Mouse (Mus musculus): ENCODE results near the gene Btnl10. TPM values are rescaled to one million over a fixed set of nuclear protein-coding genes. Genes with fewer than 3 reads are reported as not detected.

Gene Btnl10
- polyA plus RNA-seq, 1 experiment from 2014 or later = 0.11 TPM

GRCm38 (mm10) chr11:58959186-58959825 lies 41.6 kb downstream of the Btnl10 start:
- peak overlapping the region; percentile 62 for H3K4me3 ChIP-seq
- peaks cover 6% of the 10 kb centered on the region for H3K9me3 ChIP-seq (replicated peaks)
- H3K27me3 ChIP-seq (replicated peaks) = peaks cover 29% of the 10 kb centered on the region
- no peak overlapping the region for H3K27ac ChIP-seq (ENCODE audit: poor library complexity, severe bottlenecking)
- 0 out of 2 replicates have a peak overlapping the region, but pooled peaks have one; percentile 70 for H3K9ac ChIP-seq
- peak overlapping the region; percentile 85 for H3K4me2 ChIP-seq
- ATAC-seq (ENCODE audit: insufficient number of reproducible peaks, low FRiP score) = no peak
- peaks cover 36% of the 10 kb centered on the region for H3K4me1 ChIP-seq (replicated peaks)
- H3K36me3 ChIP-seq = peaks cover 20% of the 10 kb centered on the region
- 38% methylated on average over 15 of the region's 15 CpGs for WGBS

- Histone ChIP-seq H3K27ac (ENCODE audit: poor library complexity, severe bottlenecking) (no peak overlapping the region), H3K27me3 (replicated peaks) (peaks cover 33% of the 10 kb centered on the region), H3K4me2 (peak overlapping the region; percentile 85), H3K4me3 (peak overlapping the region; percentile 62), H3K36me3 (peaks cover 20% of the 10 kb centered on the region), H3K4me1 (replicated peaks) (peaks cover 40% of the 10 kb centered on the region), H3K9me3 (replicated peaks) (peaks cover 6% of the 10 kb centered on the region), H3K9ac (peak overlapping the region; percentile 70)
- peak; percentile 83 for ATAC-seq (ENCODE audit: insufficient number of reproducible peaks, low FRiP score)
- under 1% methylated on average over 40 of the region's 40 CpGs for WGBS
These were observed 42.3 kb downstream of the Btnl10 start for GRCm38 (mm10) chr11:58959921-58960465.

GRCm38 (mm10) chr11:58961364-58962177 lies 43.9 kb downstream of the Btnl10 start:
- Histone ChIP-seq H3K27ac (ENCODE audit: poor library complexity, severe bottlenecking) (no peak overlapping the region), H3K4me2 (0 out of 2 replicates have a peak overlapping the region, but pooled peaks have one; percentile 23), H3K27me3 (replicated peaks) (peaks cover 34% of the 10 kb centered on the region), H3K4me3 (peak overlapping the region; percentile 12; the same call in 1 of the 2 replicates), H3K36me3 (peaks cover 19% of the 10 kb centered on the region), H3K9me3 (replicated peaks) (peaks cover 6% of the 10 kb centered on the region), H3K9ac (no peak overlapping the region), H3K4me1 (replicated peaks) (peaks cover 45% of the 10 kb centered on the region)
- no peak for ATAC-seq (ENCODE audit: insufficient number of reproducible peaks, low FRiP score)
- 48% methylated on average over 50 of the region's 50 CpGs for WGBS

GRCm38 (mm10) chr11:58963543-58963942 lies 45.8 kb downstream of the Btnl10 start:
- Histone ChIP-seq H3K36me3 (peaks cover 5% of the 10 kb centered on the region), H3K4me2 (no peak overlapping the region; the same call in 1 of the 2 replicates), H3K27ac (ENCODE audit: poor library complexity, severe bottlenecking) (no peak overlapping the region), H3K9me3 (replicated peaks) (peaks cover 6% of the 10 kb centered on the region), H3K27me3 (replicated peaks) (peaks cover 34% of the 10 kb centered on the region), H3K4me1 (replicated peaks) (peaks cover 35% of the 10 kb centered on the region), H3K4me3 (no peak overlapping the region), H3K9ac (no peak overlapping the region)
- ATAC-seq (ENCODE audit: insufficient number of reproducible peaks, low FRiP score) = no peak
- 32% methylated on average over 17 of the region's 17 CpGs for WGBS

- no peak for ATAC-seq (ENCODE audit: insufficient number of reproducible peaks, low FRiP score)
- Histone ChIP-seq H3K9me3 (replicated peaks) (peaks cover 6% of the 10 kb centered on the region), H3K4me2 (no peak overlapping the region), H3K4me1 (replicated peaks) (peaks cover 38% of the 10 kb centered on the region), H3K9ac (no peak overlapping the region), H3K27me3 (replicated peaks) (peaks cover 34% of the 10 kb centered on the region), H3K27ac (ENCODE audit: poor library complexity, severe bottlenecking) (no peak overlapping the region), H3K36me3 (peaks cover 8% of the 10 kb centered on the region; the same call in 1 of the 2 replicates), H3K4me3 (no peak overlapping the region)
- WGBS = 87% methylated on average over 7 of the region's 7 CpGs
These were observed 46.5 kb downstream of the Btnl10 start for GRCm38 (mm10) chr11:58964216-58964615.

GRCm38 (mm10) chr11:58965001-58965760 lies 47.5 kb downstream of the Btnl10 start:
- peak overlapping the region; percentile 28; the same call in 1 of the 2 replicates for H3K9ac ChIP-seq
- H3K36me3 ChIP-seq = peaks cover 8% of the 10 kb centered on the region; the same call in 1 of the 2 replicates
- peak overlapping the region; percentile 20; the same call in 1 of the 2 replicates for H3K4me2 ChIP-seq
- no peak overlapping the region; the same call in 1 of the 2 replicates for H3K27ac ChIP-seq (ENCODE audit: poor library complexity, severe bottlenecking)
- ATAC-seq (ENCODE audit: insufficient number of reproducible peaks, low FRiP score) = no peak
- peaks cover 38% of the 10 kb centered on the region for H3K4me1 ChIP-seq (replicated peaks)
- no peak overlapping the region for H3K4me3 ChIP-seq
- peaks cover 6% of the 10 kb centered on the region for H3K9me3 ChIP-seq (replicated peaks)
- peaks cover 34% of the 10 kb centered on the region for H3K27me3 ChIP-seq (replicated peaks)
- 38% methylated on average over 12 of the region's 12 CpGs for WGBS

- peaks cover 53% of the 10 kb centered on the region for H3K4me1 ChIP-seq (replicated peaks)
- H3K9me3 ChIP-seq (replicated peaks) = no peaks in the 10 kb centered on the region
- WGBS = 95% methylated on average over 1 of the region's 1 CpGs
- no peak overlapping the region for H3K4me3 ChIP-seq
- H3K27ac ChIP-seq (ENCODE audit: poor library complexity, severe bottlenecking) = no peak overlapping the region
- peaks cover 23% of the 10 kb centered on the region for H3K27me3 ChIP-seq (replicated peaks)
- H3K4me2 ChIP-seq = no peak overlapping the region
- H3K9ac ChIP-seq = no peak overlapping the region
- ATAC-seq (ENCODE audit: insufficient number of reproducible peaks, low FRiP score) = no peak
- peaks cover 16% of the 10 kb centered on the region for H3K36me3 ChIP-seq
These were observed 49.6 kb downstream of the Btnl10 start for GRCm38 (mm10) chr11:58967346-58967745.

GRCm38 (mm10) chr11:58968551-58968950 lies 50.8 kb downstream of the Btnl10 start:
- no peak overlapping the region for H3K4me2 ChIP-seq
- H3K4me3 ChIP-seq = no peak overlapping the region
- peaks cover 54% of the 10 kb centered on the region for H3K4me1 ChIP-seq (replicated peaks)
- 78% methylated on average over 7 of the region's 7 CpGs for WGBS
- H3K9ac ChIP-seq = no peak overlapping the region
- H3K27ac ChIP-seq (ENCODE audit: poor library complexity, severe bottlenecking) = no peak overlapping the region
- peaks cover 13% of the 10 kb centered on the region for H3K27me3 ChIP-seq (replicated peaks)
- ATAC-seq (ENCODE audit: insufficient number of reproducible peaks, low FRiP score) = peak; percentile 10; the same call in 1 of the 2 replicates
- H3K9me3 ChIP-seq (replicated peaks) = no peaks in the 10 kb centered on the region
- peaks cover 16% of the 10 kb centered on the region for H3K36me3 ChIP-seq

GRCm38 (mm10) chr11:58969027-58969426 lies 51.3 kb downstream of the Btnl10 start:
- Histone ChIP-seq H3K9ac (no peak overlapping the region), H3K9me3 (replicated peaks) (no peaks in the 10 kb centered on the region), H3K27ac (ENCODE audit: poor library complexity, severe bottlenecking) (no peak overlapping the region), H3K27me3 (replicated peaks) (peaks cover 8% of the 10 kb centered on the region; the same call in 1 of the 2 replicates), H3K4me3 (no peak overlapping the region), H3K36me3 (peaks cover 16% of the 10 kb centered on the region), H3K4me1 (replicated peaks) (peaks cover 51% of the 10 kb centered on the region), H3K4me2 (no peak overlapping the region)
- no peak for ATAC-seq (ENCODE audit: insufficient number of reproducible peaks, low FRiP score)
- WGBS = 63% methylated on average over 8 of the region's 8 CpGs

GRCm38 (mm10) chr11:58969659-58970058 lies 52.0 kb downstream of the Btnl10 start:
- WGBS = 76% methylated on average over 6 of the region's 6 CpGs
- H3K4me3 ChIP-seq = no peak overlapping the region
- no peak for ATAC-seq (ENCODE audit: insufficient number of reproducible peaks, low FRiP score)
- H3K9ac ChIP-seq = no peak overlapping the region
- H3K27me3 ChIP-seq (replicated peaks) = 0 out of 2 replicates have a peak, but pooled peaks cover 4% of the 10 kb centered on the region
- peaks cover 50% of the 10 kb centered on the region for H3K4me1 ChIP-seq (replicated peaks)
- no peak overlapping the region for H3K4me2 ChIP-seq
- no peaks in the 10 kb centered on the region for H3K9me3 ChIP-seq (replicated peaks)
- no peak overlapping the region for H3K27ac ChIP-seq (ENCODE audit: poor library complexity, severe bottlenecking)
- peaks cover 21% of the 10 kb centered on the region for H3K36me3 ChIP-seq
